Mouse (Mus musculus): ENCODE measurements around the gene Sipa1l1. TPM values are rescaled to one million over a fixed set of nuclear protein-coding genes. Genes with fewer than 3 reads are reported as not detected.

The Sipa1l1 gene
- total and polyA plus RNA-seq, 3 experiments: 13.6 to 36.7 (median 23.6) TPM

GRCm38 (mm10) chr12:82145173-82145572, 23.9 kb upstream of the Sipa1l1 start:
- Histone ChIP-seq H3K27ac (ENCODE audit: insufficient read depth, low read depth) (no peak overlapping the region), H3K36me3 (replicated peaks in 1 of 2; ENCODE audit: control insufficient read depth in 1 of 2, insufficient read depth in 1 of 2, low read length in 1 of 2) (no peaks in the 10 kb centered on the region), H3K4me2 (ENCODE audit: insufficient read depth, low read depth, poor library complexity, severe bottlenecking) (no peak overlapping the region), H3K4me1 (ENCODE audit: control insufficient read depth in 1 of 2, insufficient read depth in 2 of 2) (peaks cover 2 to 29% of the 10 kb centered on the region in 2 experiments; a peak in 3 of 4 replicates), H3K79me2 (replicated peaks; ENCODE audit: control insufficient read depth, extremely low read depth, insufficient read depth, poor library complexity, severe bottlenecking) (no peaks in the 10 kb centered on the region), H3K27me3 (replicated peaks) (no peaks in the 10 kb centered on the region), H3K4me3 (replicated peaks in 1 of 3; ENCODE audit: low read depth in 2 of 3, low read length in 2 of 3, poor library complexity in 1 of 3) (no peak overlapping the region), H3K9me3 (replicated peaks; ENCODE audit: low read length) (no peaks in the 10 kb centered on the region), H3K9ac (ENCODE audit: insufficient read depth, low read depth) (no peak overlapping the region)
- TF ChIP-seq MYC (IDR thresholded peaks at IDR 0.05; ENCODE audit: low read depth, low read length) (no peak), UBTF (IDR thresholded peaks at IDR 0.05; ENCODE audit: low read depth, low read length) (no peak), KAT2A (IDR thresholded peaks at IDR 0.05; ENCODE audit: insufficient replicate concordance, low read length) (no peak), JUN (IDR thresholded peaks at IDR 0.05; ENCODE audit: insufficient read depth, low read depth, low read length) (no peak), RCOR1 (conservative IDR thresholded peaks at IDR 0.05; ENCODE audit: low read depth, low read length) (no peak), MAFK (IDR thresholded peaks at IDR 0.05; ENCODE audit: insufficient replicate concordance, low read length) (no peak), NELFE (IDR thresholded peaks at IDR 0.05; ENCODE audit: low read depth, low read length) (no peak), MAX (IDR thresholded peaks at IDR 0.05; ENCODE audit: low read length) (no peak), TCF12 (IDR thresholded peaks at IDR 0.05; ENCODE audit: low read depth, low read length) (no peak), TBP (conservative IDR thresholded peaks at IDR 0.05; ENCODE audit: low read depth, low read length) (no peak)
- in situ Hi-C loops (cut with MboI; ENCODE audit: low pct_ligation_motif_present, low pct_unique_long_range_greater_than_20kb, low sequenced_read_pairs) (no loop called here), dilution Hi-C loops (cut with MboI; ENCODE audit: extremely low pct_ligation_motif_present, extremely low pct_unique_long_range_greater_than_20kb, low sequenced_read_pairs) (no loop called here)
- peak; percentile 20 for DNase-seq (ENCODE audit: extremely low read depth)

GRCm38 (mm10) chr12:82147021-82147693, 22.0 kb upstream of the Sipa1l1 start:
- Histone ChIP-seq H3K4me3 (replicated peaks in 1 of 3; ENCODE audit: low read depth in 2 of 3, low read length in 2 of 3, poor library complexity in 1 of 3) (no peak overlapping the region), H3K27me3 (replicated peaks) (no peaks in the 10 kb centered on the region), H3K9ac (ENCODE audit: insufficient read depth, low read depth) (no peak overlapping the region), H3K4me2 (ENCODE audit: insufficient read depth, low read depth, poor library complexity, severe bottlenecking) (no peak overlapping the region), H3K36me3 (replicated peaks in 1 of 2; ENCODE audit: control insufficient read depth in 1 of 2, insufficient read depth in 1 of 2, low read length in 1 of 2) (no peaks in the 10 kb centered on the region), H3K27ac (ENCODE audit: insufficient read depth, low read depth) (no peak overlapping the region), H3K4me1 (ENCODE audit: control insufficient read depth in 1 of 2, insufficient read depth in 2 of 2) (peaks cover 2 to 39% of the 10 kb centered on the region in 2 experiments; a peak in 3 of 4 replicates), H3K79me2 (replicated peaks; ENCODE audit: control insufficient read depth, extremely low read depth, insufficient read depth, poor library complexity, severe bottlenecking) (no peaks in the 10 kb centered on the region), H3K9me3 (replicated peaks; ENCODE audit: low read length) (no peaks in the 10 kb centered on the region)
- DNase-seq (ENCODE audit: extremely low read depth): no peak
- TF ChIP-seq MEF2A (IDR thresholded peaks at IDR 0.05; ENCODE audit: borderline replicate concordance, low read depth, low read length): no peak
- no peak for TF ChIP-seq CHD2 (IDR thresholded peaks at IDR 0.05; ENCODE audit: low read length)
- TF ChIP-seq GABPA (IDR thresholded peaks at IDR 0.05; ENCODE audit: insufficient replicate concordance, low read depth, low read length): no peak
- no peak for TF ChIP-seq CHD1 (IDR thresholded peaks at IDR 0.05; ENCODE audit: low read depth, low read length)
- no peak for TF ChIP-seq EP300 (IDR thresholded peaks at IDR 0.05; ENCODE audit: low read length)
- TF ChIP-seq POLR2AphosphoS2 (IDR thresholded peaks at IDR 0.05; ENCODE audit: low read depth, low read length): no peak
- dilution Hi-C loops (cut with MboI; ENCODE audit: extremely low pct_ligation_motif_present, extremely low pct_unique_long_range_greater_than_20kb, low sequenced_read_pairs) (no loop called here), in situ Hi-C loops (cut with MboI; ENCODE audit: low pct_ligation_motif_present, low pct_unique_long_range_greater_than_20kb, low sequenced_read_pairs) (no loop called here)
